Mouse (Mus musculus) gastrocnemius, postnatal 4 days (tissue): ENCODE measurements around the gene Mthfd1. TPM values are rescaled to one million over a fixed set of nuclear protein-coding genes. Genes with fewer than 3 reads are reported as not detected.

Experiments
- DNase-seq, 2 experiments: peaks; one replicate each; pipeline ENCODE4 v3.0.0; 2021 to 2022; ENCODE audit warnings: low spot score in 2 of 2, mixed read lengths in 2 of 2
- total RNA-seq, 2 experiments: library from RNA; stranded (reverse); gene quantifications; 2 replicates each; pipeline ENCODE4 v1.2.3; 2021

Gene Mthfd1
- total RNA-seq, 2 experiments from 2014 or later: 22.9 to 25.5 TPM

DNA sequence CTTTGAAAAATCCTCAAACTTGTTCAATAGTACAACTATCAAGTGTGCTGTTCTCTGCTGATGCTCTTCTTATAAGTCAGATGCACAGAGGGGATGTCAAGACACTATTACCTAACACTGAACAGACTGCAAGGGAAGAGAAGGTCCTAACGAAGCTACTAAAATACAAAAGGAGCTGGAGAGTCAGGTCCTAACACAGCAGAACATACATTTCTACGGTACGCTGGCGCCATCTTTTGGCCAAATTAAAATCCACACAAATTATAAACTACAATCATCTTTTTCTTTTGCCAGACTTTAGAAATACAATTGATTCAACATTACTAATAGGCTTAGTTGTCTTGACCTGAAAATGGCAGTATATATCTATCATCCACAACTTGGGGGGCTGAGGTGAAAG lies 86.0 kb downstream of the Mthfd1 start:
- DNase-seq: peak in 1 of 2 experiments; percentile 45

GRCm38 (mm10) chr12:76345759-76346455 lies 90.8 kb downstream of the Mthfd1 start:
- no peak for DNase-seq

DNA sequence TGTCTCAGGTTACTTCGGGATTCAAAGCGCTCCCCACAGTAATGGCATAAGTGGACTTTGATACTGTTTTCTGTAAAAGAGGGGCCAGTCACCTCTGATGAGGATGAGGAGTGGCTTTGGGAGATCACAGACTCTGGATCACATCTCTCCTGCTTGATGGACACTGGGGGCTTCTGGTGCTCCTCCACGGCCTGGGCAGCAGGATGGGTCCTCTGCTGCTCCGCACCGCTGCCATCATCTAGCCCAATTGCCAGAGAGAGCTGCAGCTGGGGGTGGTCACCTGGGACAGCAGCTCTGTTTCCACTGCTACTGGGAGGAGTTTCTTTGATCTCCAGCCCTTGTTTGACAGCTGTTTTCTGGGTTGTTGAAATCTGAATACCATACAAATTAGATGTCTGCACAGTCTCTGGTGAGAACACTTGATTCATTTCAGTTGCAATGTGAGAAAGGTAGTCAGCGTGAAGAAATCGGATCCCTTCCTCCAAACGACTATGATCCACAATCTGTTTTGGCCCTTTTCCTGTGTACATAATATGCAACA lies 94.7 kb downstream of the Mthfd1 start:
- no peak for DNase-seq

GRCm38 (mm10) chr12:76360868-76361267 lies 105.8 kb downstream of the Mthfd1 start:
- no peak for DNase-seq

DNA sequence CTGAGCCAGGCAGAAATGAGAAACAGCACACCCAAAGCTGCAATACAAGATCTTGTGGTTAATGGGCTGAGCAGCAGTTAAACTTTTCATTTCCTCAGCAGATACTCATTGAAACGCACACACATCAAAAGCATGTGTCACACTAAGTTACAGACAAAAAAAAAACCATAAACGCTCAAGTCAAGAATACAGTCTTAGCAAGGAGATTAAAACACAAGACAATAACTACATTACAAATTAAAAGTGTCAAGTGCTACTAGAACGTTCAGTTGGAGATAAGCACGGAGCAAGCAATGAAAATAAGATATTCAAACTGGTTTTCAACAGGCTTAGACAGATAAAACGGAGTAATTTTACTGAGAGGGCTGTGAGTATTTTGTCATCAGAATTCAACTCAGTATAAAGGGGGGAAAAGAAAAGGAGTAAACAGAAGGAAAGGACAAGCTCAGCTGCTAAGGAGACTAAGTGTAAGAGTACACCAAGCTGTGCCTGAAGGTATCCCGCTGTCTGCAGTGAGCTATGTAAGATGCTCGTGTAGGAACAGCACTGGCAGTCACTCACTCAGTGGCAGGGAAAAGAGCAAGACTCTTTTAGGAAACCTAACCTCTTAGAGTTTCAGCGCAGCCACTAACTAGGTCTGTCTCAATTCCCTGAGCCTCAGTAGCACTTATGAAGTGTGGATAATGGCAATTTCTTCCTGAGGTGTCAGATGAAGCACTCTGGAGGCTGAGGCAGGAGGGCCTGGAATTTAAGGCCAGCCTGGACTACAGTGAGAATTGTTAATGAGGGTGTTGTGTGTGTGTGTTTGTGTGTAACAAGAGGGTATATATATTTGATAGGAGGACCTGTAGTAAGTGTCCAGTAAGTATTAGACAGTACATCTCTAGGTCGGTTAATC lies 106.6 kb downstream of the Mthfd1 start:
- no peak for DNase-seq

DNA sequence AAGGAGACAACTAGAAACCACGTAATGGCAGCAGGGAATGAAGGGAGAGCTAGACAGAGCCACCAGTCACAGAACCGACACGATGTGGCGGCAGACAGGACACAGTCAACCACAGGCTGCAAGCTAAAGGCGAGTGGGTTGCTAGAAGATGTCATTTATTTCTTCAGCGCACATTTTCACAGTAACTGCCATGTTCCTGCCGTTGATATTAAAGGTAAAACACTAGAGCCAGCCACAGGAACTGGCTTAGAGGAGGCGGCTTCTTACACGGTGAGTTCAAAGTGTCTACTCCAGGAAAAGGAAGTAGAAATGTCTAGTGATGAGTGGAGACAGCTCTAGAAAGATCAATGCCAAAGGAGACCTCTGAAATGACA lies 107.2 kb downstream of the Mthfd1 start:
- DNase-seq: no peak

DNA sequence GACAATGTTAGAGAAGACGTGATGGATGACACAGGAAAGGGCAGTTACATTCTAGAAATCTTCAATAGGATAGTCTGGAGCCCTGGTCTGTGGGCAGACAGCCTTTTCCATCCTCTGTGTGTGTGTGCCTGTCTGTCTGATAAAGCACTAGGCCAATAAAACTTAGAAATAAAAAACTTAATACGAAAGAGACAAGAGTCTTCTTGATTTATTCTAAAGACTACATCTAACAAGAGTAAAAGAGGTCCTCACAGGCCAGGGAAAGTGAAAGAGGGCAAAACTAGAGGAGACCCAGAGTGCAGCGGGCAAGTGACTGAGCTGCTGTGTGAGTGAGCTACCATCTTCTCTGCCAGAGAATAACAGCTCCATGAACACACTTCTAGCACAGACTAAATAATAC lies 111.2 kb downstream of the Mthfd1 start:
- no peak for DNase-seq

GRCm38 (mm10) chr12:76367096-76367995 lies 112.2 kb downstream of the Mthfd1 start:
- DNase-seq: peak in 1 of 2 experiments; percentile 24

- DNase-seq: no peak
Measured at GRCm38 (mm10) chr12:76368201-76368789, 113.2 kb downstream of the Mthfd1 start.

GRCm38 (mm10) chr12:76368790-76369205 lies 113.7 kb downstream of the Mthfd1 start:
- DNase-seq: peak in 1 of 2 experiments; percentile 67

Other genes with a start within 250 kb of the Mthfd1 start
- under 1 TPM; 0.10 to 0.34 TPM for gene Esr2, start 78.0 kb upstream of the Mthfd1 start, total RNA-seq
- not detected for gene Tex21, start 8.6 kb upstream of the Mthfd1 start, total RNA-seq
- gene Akap5, start 69.6 kb downstream of the Mthfd1 start, total RNA-seq: 1 to 10 TPM; 1.6 to 1.7 TPM
- gene Zbtb25, start 114.3 kb downstream of the Mthfd1 start, total RNA-seq: 10 to 100 TPM; 13.6 to 19.7 TPM
- gene Zbtb1, start 115.0 kb downstream of the Mthfd1 start, total RNA-seq: 1 to 10 TPM; 7.0 to 8.8 TPM
- 1 to 10 TPM; 6.0 to 6.7 TPM for gene Hspa2, start 148.9 kb downstream of the Mthfd1 start, total RNA-seq
- gene Ppp1r36, start 162.2 kb downstream of the Mthfd1 start, total RNA-seq: under 1 TPM in 1 of 2 experiments, not detected in 1; 0.44 TPM